Mouse (Mus musculus): ENCODE measurements around the gene Ccpg1os. TPM values are rescaled to one million over a fixed set of nuclear protein-coding genes. Genes with fewer than 3 reads are reported as not detected.

Ccpg1os gene
- 10 to 100 TPM; 21.7 to 25.3 TPM for total RNA-seq (2021)
- 8.6 and 10.5 TPM in 2 replicates for polyA plus RNA-seq (2012; rRNA removed)
- long read RNA-seq, partial matches to known transcripts = 0 of 6 reads
- long read RNA-seq, other reads (novel, unspliced or antisense) = 2 of 6 reads

- DNase-seq = peak; percentile 97
Measured at GRCm38 (mm10) chr9:72985250-72986220, at the start of gene Ccpg1os, which contains the start of gene Ccpg1. Gene Ccpg1os, minus strand, starts transcription at chr9:72985382. Gene Ccpg1, plus strand, starts transcription at chr9:72985429.

GRCm38 (mm10) chr9:73033406-73033805 lies 48.2 kb upstream of the Ccpg1os start:
- no peak for DNase-seq

- no peak for DNase-seq
Measured at GRCm38 (mm10) chr9:73031421-73031820, 46.2 kb upstream of the Ccpg1os start.

- DNase-seq = no peak
Measured at GRCm38 (mm10) chr9:73030443-73030842, 45.3 kb upstream of the Ccpg1os start.

DNA sequence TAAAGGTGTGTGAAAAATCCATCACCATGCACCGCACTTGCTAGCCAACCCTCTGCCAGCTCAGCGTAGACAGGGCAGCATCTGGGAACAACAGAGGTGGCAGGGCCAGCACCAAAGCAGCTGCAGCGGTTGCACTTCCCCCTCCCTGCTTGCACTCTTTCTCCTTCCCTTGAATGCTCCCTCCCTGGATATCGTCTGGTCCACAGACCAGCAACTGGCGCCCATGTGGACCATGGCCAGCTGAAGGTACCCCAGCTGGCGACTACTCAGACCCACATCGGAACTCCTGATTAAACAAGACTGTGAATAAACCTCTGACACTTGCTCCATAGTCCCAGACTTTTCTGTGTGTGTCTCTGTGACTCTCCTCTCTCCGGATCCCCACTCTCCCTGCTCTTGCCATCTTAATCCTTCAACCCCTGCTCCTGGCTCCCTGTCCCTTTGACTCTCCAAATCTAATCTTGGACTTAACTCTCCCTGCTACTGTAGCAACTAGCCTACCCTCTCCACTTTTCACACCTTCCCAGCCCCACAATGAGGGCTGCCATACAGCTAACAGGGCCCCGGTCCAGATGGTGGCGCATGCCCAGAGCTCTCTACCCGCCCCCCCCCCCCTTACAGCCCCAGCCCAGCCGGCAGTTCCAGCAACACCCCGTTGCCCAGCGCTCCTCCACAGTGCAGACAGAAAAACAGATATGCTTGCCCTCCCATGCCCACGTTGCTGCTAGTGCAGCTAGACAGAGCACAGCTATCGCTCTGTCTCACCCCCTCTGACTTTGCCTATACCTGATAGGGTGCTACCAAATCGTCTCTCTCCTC lies 40.8 kb upstream of the Ccpg1os start:
- DNase-seq = no peak

GRCm38 (mm10) chr9:73020566-73021097 lies 35.5 kb upstream of the Ccpg1os start:
- peak; percentile 75 for DNase-seq

DNA sequence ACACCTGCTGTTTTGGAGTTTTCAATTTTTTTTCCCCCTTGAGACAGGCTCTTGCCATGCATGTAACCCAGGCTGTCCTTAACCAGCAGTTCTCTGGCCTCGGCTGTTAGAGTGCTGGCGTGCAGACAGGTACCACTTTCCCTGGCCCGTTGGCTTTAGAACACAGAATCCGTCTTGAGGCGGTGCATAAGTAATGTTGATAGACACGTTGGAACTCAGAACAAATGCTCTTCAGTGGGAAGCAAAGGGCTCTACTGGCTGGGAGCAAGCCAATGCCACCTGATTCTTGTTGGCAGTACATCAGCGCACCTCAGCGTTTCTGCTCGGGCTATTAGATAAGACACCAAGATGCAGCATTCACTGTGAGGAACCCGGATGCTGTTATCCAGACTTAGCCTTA lies 34.7 kb upstream of the Ccpg1os start:
- DNase-seq = no peak

GRCm38 (mm10) chr9:73014724-73015123 lies 29.5 kb upstream of the Ccpg1os start:
- DNase-seq = no peak

DNA sequence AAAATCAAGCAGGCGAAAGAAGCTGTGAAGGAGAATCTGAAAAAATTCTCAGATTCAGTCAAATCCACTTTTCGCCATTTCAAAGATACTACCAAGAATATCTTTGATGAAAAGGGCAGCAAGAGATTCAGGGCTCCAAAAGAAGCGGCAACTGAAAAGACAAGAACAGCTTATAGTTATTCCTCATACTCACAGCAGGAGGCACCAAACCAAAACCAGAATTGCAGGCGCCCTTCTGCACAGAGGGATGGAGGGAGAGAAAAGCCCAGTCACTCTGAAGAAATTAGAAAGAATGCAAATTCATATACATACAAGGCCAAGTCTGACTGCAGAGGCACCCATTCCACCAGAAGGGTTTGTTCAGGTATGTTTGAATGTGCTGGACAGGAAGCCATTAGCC lies 27.4 kb upstream of the Ccpg1os start:
- DNase-seq = no peak

GRCm38 (mm10) chr9:73008384-73008783 lies 23.2 kb upstream of the Ccpg1os start:
- DNase-seq = no peak

GRCm38 (mm10) chr9:73006175-73006574 lies 21.0 kb upstream of the Ccpg1os start:
- DNase-seq = no peak

- DNase-seq = no peak
Measured at GRCm38 (mm10) chr9:73005106-73005505, 19.9 kb upstream of the Ccpg1os start.

DNA sequence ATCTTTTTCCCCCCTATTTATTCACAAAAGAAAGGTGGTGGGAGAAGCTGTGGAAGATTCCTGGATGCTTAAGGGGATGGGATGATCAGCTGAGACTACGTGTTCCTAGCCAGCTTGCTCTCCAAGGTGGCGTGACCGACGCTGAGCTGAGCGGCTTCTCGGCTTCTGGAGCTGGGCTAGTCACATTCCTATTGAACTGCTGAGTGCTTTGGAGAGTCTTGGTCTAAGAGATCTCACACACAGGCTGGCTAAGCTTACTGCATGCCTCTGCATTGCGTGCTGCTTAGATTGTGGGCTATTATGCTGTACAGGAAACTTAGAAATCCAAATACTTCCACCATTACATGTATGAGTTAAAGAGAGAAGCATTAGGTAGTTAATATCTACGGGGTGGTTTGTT lies 18.9 kb upstream of the Ccpg1os start:
- DNase-seq = no peak

DNA sequence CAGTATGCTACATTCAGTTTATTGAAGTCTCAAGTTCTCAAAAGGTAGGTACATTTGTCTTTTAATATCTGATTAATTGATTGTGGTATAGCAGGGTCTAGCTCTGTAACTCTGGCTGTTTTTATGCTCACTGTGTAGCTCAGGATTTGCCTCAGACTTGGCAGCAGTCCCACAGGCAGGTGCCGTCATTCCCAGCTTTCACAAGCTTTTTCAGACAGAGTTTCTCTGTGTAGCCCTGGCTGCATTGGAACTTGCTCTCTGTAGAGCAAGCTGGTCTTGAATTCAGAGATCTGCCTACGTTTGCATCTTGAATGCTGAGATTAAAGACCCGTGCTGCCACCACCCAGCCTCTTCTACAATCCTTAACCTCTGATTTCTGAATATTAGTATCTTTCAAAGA lies 17.0 kb upstream of the Ccpg1os start:
- DNase-seq = peak; percentile 43

DNA sequence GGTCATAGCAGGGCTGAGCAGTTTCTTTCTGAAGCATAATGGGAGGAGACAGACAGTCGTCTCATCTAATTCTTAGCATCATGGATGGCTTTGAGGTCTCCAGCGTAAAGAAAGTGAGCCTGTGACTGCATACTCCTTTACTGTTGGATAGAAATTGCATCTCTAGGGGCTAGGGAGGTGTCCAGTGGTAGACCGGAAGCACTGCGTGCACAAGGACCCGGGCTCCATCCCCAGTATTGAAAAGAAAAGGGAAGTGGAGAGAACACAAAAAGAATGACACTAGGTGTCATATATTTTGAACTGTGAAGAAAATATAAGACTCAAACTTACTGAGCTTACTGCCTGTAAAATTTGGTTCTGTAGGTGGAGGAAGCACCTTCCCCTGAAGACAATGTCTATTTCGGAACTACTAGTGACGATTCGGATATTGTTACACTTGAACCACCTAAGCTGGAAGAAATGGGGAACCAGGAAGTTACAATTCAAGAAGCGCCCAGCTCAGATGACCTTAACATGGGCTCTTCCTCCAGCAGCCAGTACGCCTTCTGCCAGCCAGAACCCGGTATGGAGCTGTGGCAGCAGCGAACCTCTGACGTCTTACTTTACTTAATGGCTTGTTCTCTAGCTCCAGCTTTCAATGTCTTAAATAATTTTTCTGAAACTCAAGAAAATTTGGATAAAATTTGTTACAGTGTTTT lies 16.3 kb upstream of the Ccpg1os start:
- DNase-seq = no peak

DNA sequence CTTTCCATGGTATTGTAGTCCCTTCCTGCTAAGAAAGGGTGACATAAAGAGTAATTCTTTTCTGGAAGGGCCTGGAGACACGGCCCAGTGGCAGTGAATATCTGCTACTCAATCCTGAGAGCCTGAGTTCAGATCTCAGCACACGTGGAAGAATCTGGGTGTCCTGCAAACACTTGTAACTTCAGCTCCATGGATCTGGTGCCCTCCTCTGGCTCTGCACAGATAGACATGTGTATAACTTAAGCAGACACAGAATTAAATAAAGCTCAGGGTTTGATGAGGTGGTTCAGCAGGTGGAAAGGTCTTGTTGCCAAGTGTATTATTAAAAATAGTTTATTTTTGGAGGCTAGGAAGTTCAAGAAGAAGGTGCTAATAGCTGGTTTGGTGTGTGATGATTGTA lies 15.3 kb upstream of the Ccpg1os start:
- no peak for DNase-seq

DNA sequence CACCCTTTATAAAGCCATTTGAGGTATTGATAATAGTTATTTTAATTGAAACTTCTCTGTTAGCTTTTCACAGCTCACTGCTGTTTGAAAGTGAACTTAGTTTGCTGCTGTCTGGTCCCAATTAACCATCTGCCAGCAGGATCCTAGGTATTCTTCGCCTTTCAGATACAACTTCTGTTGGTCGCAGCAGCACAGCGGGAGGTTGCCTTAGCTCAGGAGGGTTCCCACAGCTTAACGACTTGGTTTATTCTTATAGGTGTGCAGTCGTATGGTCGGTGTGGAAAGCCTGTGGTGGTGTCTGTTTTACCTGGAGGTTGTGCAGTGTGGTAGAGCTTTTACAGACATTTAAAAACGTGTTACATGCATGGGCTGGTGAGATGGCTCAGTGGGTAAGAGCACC lies 11.6 kb upstream of the Ccpg1os start:
- DNase-seq = no peak

- no peak for DNase-seq
Measured at GRCm38 (mm10) chr9:72996167-72996566, 11.0 kb upstream of the Ccpg1os start.

DNA sequence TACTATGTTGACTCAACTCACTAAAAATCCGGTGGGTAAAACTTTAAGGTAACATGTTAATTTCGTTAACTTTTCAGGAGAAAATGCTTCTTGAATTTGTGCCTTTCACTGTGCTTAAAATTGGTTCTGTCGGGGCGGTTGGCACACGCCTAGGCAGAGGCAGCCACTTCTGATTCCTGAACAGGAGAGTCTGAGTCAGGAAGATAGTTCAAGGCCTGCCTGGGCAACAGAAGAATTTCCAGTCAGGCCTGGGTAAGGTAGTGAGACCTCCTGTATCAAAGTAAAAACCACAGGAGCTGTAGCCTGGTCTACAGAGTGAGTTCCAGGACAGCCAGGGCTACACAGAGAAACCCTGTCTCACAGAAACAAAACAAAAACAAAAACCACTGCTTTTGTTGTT lies 7.4 kb upstream of the Ccpg1os start:
- peak; percentile 67 for DNase-seq

- DNase-seq = no peak
Measured at GRCm38 (mm10) chr9:72991420-72991819, 6.2 kb upstream of the Ccpg1os start.

GRCm38 (mm10) chr9:72988706-72989105 lies 3.5 kb upstream of the Ccpg1os start:
- DNase-seq = no peak

DNA sequence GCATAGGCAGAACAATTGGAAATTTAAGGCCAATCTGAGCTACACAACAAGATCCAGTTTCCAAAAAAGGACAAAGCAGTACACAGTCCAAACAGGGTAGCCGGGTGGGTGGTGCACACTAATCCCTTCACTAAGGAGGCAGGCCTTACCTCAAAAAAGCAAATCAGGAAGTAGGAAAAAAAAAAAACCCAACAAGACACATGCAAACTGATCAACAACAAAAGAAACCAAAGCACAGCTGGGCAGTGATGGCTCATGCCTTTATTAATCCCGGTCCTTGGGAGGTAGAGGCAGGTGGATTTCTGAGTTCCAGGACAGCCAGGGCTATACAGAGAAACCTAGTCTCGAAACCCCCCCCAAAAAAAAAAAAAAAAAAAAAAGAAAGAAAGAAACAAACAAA lies 2.5 kb upstream of the Ccpg1os start:
- no peak for DNase-seq

Measured in adrenal gland, adult 2 months (tissue).